Mouse (Mus musculus) small intestine, adult 2 months (tissue): ENCODE data around the gene Nav2.

Source experiments
- CTCF ChIP-seq: fragments of 200-500 bp; IDR thresholded peaks from 2 replicates; pipeline ENCODE4 v1.5.1; 2012; ENCODE audit warnings: low read depth, mild to moderate bottlenecking, control low read depth, inconsistent platforms, low read length, moderate library complexity, mixed read lengths; ENCODE audit not compliant: insufficient replicate concordance, insufficient read length; ENCODE audit errors: extremely low read depth
- POLR2A ChIP-seq: fragments of 200-500 bp; IDR thresholded peaks from 2 replicates; pipeline ENCODE4 v1.6.1; 2012; ENCODE audit warnings: low read depth, mild to moderate bottlenecking, control low read depth, inconsistent platforms, low read length, moderate library complexity

- TF ChIP-seq CTCF = no peak
- no peak for TF ChIP-seq POLR2A
These were observed 244.2 kb downstream of the Nav2 start for GRCm38 (mm10) chr7:49152713-49153112.
